Mouse (Mus musculus): Measurements from ENCODE around the gene Pfn3.

Gene Pfn3

GRCm38 (mm10) chr13:55398088-55398487, 16.9 kb downstream of the Pfn3 start, which contains the start of gene Slc34a1:
TSS of gene Slc34a1 (plus strand) at chr13:55398187.
- no peak for DNase-seq (ENCODE audit: low read depth, low spot score)

DNA sequence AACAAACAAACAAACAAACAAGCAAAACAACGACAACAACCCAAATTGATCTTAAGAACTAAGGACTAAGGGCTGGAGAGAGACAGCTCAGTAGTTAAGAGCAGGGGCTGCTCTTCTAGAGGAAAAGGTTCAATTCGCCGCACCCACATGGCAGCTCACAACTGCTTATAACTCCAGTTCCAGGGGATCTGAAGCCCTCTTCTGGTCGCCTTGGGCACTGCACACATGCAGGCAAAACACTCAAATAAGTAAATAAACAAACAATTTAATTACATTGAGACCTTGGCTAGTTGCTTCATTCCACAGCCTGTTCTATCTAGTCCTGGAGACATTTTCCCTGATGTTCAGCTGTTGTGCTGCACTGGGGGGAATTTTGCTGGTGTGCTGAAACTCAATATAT, 22.1 kb downstream of the Pfn3 start:
- no peak for DNase-seq (ENCODE audit: low read depth, low spot score)

DNA sequence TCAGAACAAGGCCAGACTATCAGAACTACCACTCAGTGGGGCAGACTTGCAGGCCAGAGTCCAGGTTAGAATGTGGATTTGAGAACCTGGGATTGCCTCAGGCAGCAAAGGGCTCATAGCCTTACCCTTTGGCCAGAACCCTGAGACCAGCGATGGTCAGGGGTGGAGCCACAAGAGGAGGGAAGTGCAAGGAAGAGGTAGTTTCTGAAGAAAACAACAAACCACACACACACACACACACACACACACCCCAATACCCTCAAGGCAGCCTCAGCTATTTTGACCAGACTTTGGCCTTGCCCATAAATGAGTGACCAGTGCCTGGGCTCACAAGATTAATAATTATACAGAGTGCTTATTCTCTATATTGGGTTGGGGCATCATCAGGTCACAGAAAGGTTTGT, 23.4 kb downstream of the Pfn3 start:
- no peak for DNase-seq (ENCODE audit: low read depth, low spot score)

- DNase-seq (ENCODE audit: low read depth, low spot score), result no peak
Measured at GRCm38 (mm10) chr13:55390644-55391043, 24.4 kb downstream of the Pfn3 start.

GRCm38 (mm10) chr13:55381790-55382189, 33.2 kb downstream of the Pfn3 start:
- DNase-seq (ENCODE audit: low read depth, low spot score), result peak; percentile 84

DNA sequence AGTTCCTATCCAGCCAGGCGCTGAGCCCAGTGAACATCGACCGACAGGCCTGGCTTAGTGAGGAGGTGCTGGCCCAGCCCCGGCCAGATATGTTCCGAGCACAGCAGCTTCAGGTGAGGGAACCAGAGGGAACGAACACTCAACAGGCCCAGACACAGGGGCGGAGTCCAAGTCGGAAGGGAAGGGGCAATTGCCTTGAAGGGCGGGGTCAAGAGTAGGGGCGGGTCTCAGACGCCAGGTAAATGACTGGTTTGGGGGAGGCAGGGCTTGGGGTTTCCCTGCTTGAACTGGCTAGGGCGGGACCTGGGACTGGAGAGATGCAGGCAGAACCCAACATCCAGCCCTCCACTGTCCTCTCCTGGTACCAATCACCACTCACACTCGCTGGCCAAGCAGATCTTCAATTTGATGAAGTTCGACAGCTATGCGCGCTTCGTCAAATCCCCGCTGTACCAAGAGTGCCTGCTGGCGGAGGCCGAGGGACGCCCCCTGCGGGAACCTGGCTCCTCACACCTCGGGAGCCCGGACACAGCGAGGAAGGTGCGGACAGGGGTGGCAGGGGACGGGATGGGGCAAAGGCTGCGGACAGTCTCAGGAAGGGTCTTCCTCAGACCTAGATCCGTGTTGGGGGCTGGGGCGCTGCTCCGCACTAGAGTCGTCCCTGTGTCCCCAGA, 36.0 kb downstream of the Pfn3 start:
- DNase-seq (ENCODE audit: low read depth, low spot score), result no peak

GRCm38 (mm10) chr13:55375877-55376276, 39.2 kb downstream of the Pfn3 start:
- no peak for DNase-seq (ENCODE audit: low read depth, low spot score)

- no peak for DNase-seq (ENCODE audit: low read depth, low spot score)
Measured at GRCm38 (mm10) chr13:55374206-55374924, 40.7 kb downstream of the Pfn3 start.

GRCm38 (mm10) chr13:55371740-55372139, 43.3 kb downstream of the Pfn3 start:
- DNase-seq (ENCODE audit: low read depth, low spot score), result no peak

GRCm38 (mm10) chr13:55371007-55371681, 43.9 kb downstream of the Pfn3 start:
- peak; percentile 84 for DNase-seq (ENCODE audit: low read depth, low spot score)

GRCm38 (mm10) chr13:55370234-55370633, 44.8 kb downstream of the Pfn3 start:
- no peak for DNase-seq (ENCODE audit: low read depth, low spot score)

DNA sequence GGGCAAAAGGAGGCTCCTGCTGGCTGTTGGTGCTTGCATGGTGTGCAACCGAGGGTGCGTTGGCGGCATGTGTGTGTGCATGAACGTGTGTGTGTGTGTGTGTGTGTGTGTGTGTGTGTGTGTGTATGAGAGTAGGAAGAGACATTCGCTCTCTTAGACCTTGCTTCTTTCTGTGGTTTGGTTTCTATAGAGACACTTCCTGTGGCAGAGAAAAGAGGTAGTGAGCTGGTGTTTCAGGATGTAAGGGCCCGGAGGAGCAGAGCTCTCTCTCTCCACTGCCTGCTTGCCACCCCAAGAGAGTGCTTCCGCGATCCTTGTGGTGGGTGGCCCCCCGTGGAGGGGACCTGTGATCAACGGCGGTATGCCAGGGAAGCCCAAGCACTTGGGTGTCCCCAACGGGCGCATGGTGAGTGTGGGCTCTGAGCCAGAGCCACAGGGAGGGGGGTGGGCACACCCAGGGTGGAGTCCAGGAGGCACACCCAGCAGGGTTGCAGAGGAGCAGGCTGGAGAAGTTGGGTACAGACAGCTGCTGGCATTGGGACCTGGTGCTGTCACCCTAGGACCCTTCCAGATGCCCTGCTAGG, 45.4 kb downstream of the Pfn3 start, which contains the start of gene Rgs14:
Gene Rgs14 (plus strand): TSS at position 202 of the 584 bp plus-strand sequence.
- peak; percentile 69 for DNase-seq (ENCODE audit: low read depth, low spot score)

DNA sequence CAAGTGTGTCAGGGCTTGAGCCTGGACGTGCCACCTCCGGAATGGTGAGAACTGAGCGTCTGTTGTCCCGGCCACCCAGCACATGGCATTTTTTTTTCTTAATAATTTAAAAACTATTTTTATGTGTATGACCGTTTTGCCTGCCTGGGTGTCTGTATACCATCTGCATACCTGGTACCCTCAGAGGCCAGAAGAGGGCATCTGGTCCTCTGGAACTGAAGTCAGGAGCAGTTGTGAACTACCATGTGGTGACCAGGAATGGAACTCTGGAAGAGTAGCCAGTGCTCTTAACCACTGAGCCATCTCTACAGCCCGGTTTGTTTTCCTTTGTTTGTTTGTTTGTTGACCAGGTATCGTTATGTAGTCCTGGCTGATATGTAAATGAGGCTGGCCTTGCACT, 46.6 kb downstream of the Pfn3 start:
- no peak for DNase-seq (ENCODE audit: low read depth, low spot score)

Measured in telencephalon, adult 2 months (tissue).